Comparison of ENCODE assay signal across 24 mouse cellular contexts in genomic region chr13:6613690-6614445, GRCm38 (mm10). TPM values are rescaled to one million over a fixed set of nuclear protein-coding genes. Genes with fewer than 3 reads are reported as not detected.
DNase-seq lines count a peak whose midpoint lies in the region; ATAC-seq and TF ChIP-seq lines count a peak whose summit lies in the region.
"Had no signal": no experiment of that assay in that cellular context is flagged by ENCODE, and none has a peak within 500 bp of the region (broad histone marks: within the 10 kb centered on the region; RNA-seq: fewer than 3 reads in every experiment).

No protein-coding gene starts in this region.

- peaks cover 24% of the 10 kb centered on the region for H3K36me3 ChIP-seq in hindbrain, embryonic 16.5 days (ENCODE audit: control insufficient read depth, insufficient read depth, low read length)
- peaks cover 22% of the 10 kb centered on the region for H3K36me3 ChIP-seq in hindbrain, embryonic 13.5 days
- H3K36me3 ChIP-seq in forebrain, embryonic 12.5 days (replicated peaks), result no peaks in the 10 kb centered on the region
- H3K36me3 ChIP-seq: embryonic facial prominence, embryonic 13.5 days; hindbrain, embryonic 10.5 days had no signal

- POLR2A ChIA-PET in Patski (lab: Charles Lee), result interaction anchor here (1.0 kb wide), 1 partner anchor 9 kb away, joined by 3 read pairs; no protein-coding TSS in a partner anchor

- H3K27ac ChIP-seq in hindbrain, embryonic 16.5 days (ENCODE audit: low read depth, low read length), result no peak overlapping the region
- no peak overlapping the region for H3K27ac ChIP-seq in hindbrain, embryonic 13.5 days
- no peak overlapping the region for H3K27ac ChIP-seq in forebrain, embryonic 12.5 days
- H3K27ac ChIP-seq: embryonic facial prominence, embryonic 13.5 days; gastrocnemius, adult 2 months; hindbrain, embryonic 10.5 days; hindbrain, embryonic 15.5 days had no signal

- in situ Hi-C loops in Patski (cut with MboI; ENCODE audit: low pct_unique_long_range_greater_than_20kb), result no loop called here

- CTCF ChIA-PET in Patski (lab: Charles Lee), result interaction anchor here (0.9 to 1.9 kb wide), 3 partner anchors 10 to 34 kb away, joined by 3 to 5 read pairs (median 3); no protein-coding TSS in a partner anchor

- ATAC-seq in hindbrain, embryonic 16.5 days, result peak; percentile 50; the same call in 1 of the 2 replicates
- no peak for ATAC-seq in hindbrain, embryonic 13.5 days (ENCODE audit: low FRiP score)
- ATAC-seq in Patski, result peak; percentile 73
- no peak for ATAC-seq in forebrain, embryonic 12.5 days (ENCODE audit: low FRiP score)
- ATAC-seq: CD4-positive, CD25-positive, alpha-beta regulatory T cell, adult 4 months; forebrain, embryonic 14.5 days; inflammation-experienced regulatory T-cells, adult 6 months had no signal

- no peaks in the 10 kb centered on the region for H3K4me1 ChIP-seq in hindbrain, embryonic 16.5 days (ENCODE audit: control insufficient read depth, insufficient read depth, low read depth, low read length)
- H3K4me1 ChIP-seq in hindbrain, embryonic 13.5 days (replicated peaks), result no peaks in the 10 kb centered on the region
- H3K4me1 ChIP-seq in forebrain, embryonic 12.5 days, result no peaks in the 10 kb centered on the region
- H3K4me1 ChIP-seq: embryonic facial prominence, embryonic 13.5 days; heart, embryonic 12.5 days; hindbrain, embryonic 10.5 days; hindbrain, embryonic 15.5 days had no signal

- H3K4me2 ChIP-seq in hindbrain, embryonic 16.5 days (ENCODE audit: low read length), result no peak overlapping the region
- H3K4me2 ChIP-seq in hindbrain, embryonic 13.5 days, result no peak overlapping the region
- H3K4me2 ChIP-seq in forebrain, embryonic 12.5 days, result no peak overlapping the region
- H3K4me2 ChIP-seq: embryonic facial prominence, embryonic 13.5 days; heart, embryonic 12.5 days; hindbrain, embryonic 15.5 days had no signal

- DNase-seq in 3T3-L1 (ENCODE audit: low read depth, low spot score) (peak; percentile 78), Patski (ENCODE audit: low read depth, low spot score) (no peak)
- DNase-seq in cerebellum, adult 11 months, result no peak
- DNase-seq in cerebellum, adult 9-11 months, result no peak
- DNase-seq: adrenal gland, adult 2 months; B cell, adult 2 months; cerebellum, adult 11-12 months; cerebellum, adult 9-10 months; cerebellum, postnatal 36 days; gastrocnemius, adult 2 months; gastrocnemius, postnatal 36 days; heart, adult 18-20 months; kidney, adult 18-20 months had no signal

- no peaks in the 10 kb centered on the region for H3K27me3 ChIP-seq in hindbrain, embryonic 16.5 days (replicated peaks; ENCODE audit: control insufficient read depth, insufficient read depth, low read length)
- H3K27me3 ChIP-seq in hindbrain, embryonic 13.5 days, result no peaks in the 10 kb centered on the region
- no peaks in the 10 kb centered on the region for H3K27me3 ChIP-seq in Patski
- no peaks in the 10 kb centered on the region for H3K27me3 ChIP-seq in forebrain, embryonic 12.5 days
- H3K27me3 ChIP-seq: embryonic facial prominence, embryonic 13.5 days; heart, embryonic 12.5 days; hindbrain, embryonic 15.5 days had no signal

- H3K9me3 ChIP-seq in hindbrain, embryonic 16.5 days (ENCODE audit: control insufficient read depth, low read length), result no peaks in the 10 kb centered on the region
- no peaks in the 10 kb centered on the region for H3K9me3 ChIP-seq in hindbrain, embryonic 13.5 days
- H3K9me3 ChIP-seq in forebrain, embryonic 12.5 days, result no peaks in the 10 kb centered on the region
- H3K9me3 ChIP-seq: embryonic facial prominence, embryonic 13.5 days; G1E; heart, embryonic 12.5 days; hindbrain, embryonic 10.5 days; hindbrain, embryonic 15.5 days had no signal

- WGBS in hindbrain, embryonic 16.5 days, result 88% methylated on average over 5 of the region's 5 CpGs
- WGBS in hindbrain, embryonic 13.5 days, result 91% methylated on average over 5 of the region's 5 CpGs
- 88% methylated on average over 5 of the region's 5 CpGs for WGBS in forebrain, embryonic 12.5 days

- TF ChIP-seq CTCF in Patski (IDR thresholded peaks at IDR 0.05), result no peak

- H3K9ac ChIP-seq in hindbrain, embryonic 16.5 days (ENCODE audit: low read depth, low read length), result no peak overlapping the region
- H3K9ac ChIP-seq in hindbrain, embryonic 13.5 days, result no peak overlapping the region
- H3K9ac ChIP-seq in forebrain, embryonic 12.5 days, result no peak overlapping the region
- H3K9ac ChIP-seq: embryonic facial prominence, embryonic 13.5 days; heart, embryonic 12.5 days; hindbrain, embryonic 15.5 days had no signal

- no peak overlapping the region for H3K4me3 ChIP-seq in hindbrain, embryonic 16.5 days (ENCODE audit: low read length)
- no peak overlapping the region for H3K4me3 ChIP-seq in hindbrain, embryonic 13.5 days
- no peak overlapping the region for H3K4me3 ChIP-seq in forebrain, embryonic 12.5 days (replicated peaks)
- H3K4me3 ChIP-seq: embryonic facial prominence, embryonic 13.5 days; gastrocnemius, adult 2 months; heart, embryonic 12.5 days; hindbrain, embryonic 10.5 days; hindbrain, embryonic 15.5 days had no signal

RNA-seq across cellular contexts. Expression of gene Pfkp, which starts 34.7 kb away (rescaled TPM):
- 507 and 556 TPM in 2 replicates for polyA plus RNA-seq in hindbrain, embryonic 16.5 days (2015; fragmentation: Nextera tagmentation; extraction: Ambion mirVana)
- polyA plus RNA-seq in hindbrain, embryonic 13.5 days (2015; fragmentation: Nextera tagmentation; extraction: Ambion mirVana), result 213 and 231 TPM in 2 replicates
- polyA plus RNA-seq in Patski (2021), result 220 TPM
- polyA plus RNA-seq in forebrain, embryonic 12.5 days (2016; fragmentation: Nextera tagmentation; extraction: Ambion mirVana), result 29.6 and 30.1 TPM in 2 replicates

Comparison
In these comparisons a context has a peak if more than half of its experiments do, and no peak if none do; other contexts are left out.
1. ATAC-seq: peak in hindbrain, embryonic 16.5 days (single experiment) and Patski (single experiment); none in hindbrain, embryonic 13.5 days (single experiment) and forebrain, embryonic 12.5 days (single experiment).